Mouse (Mus musculus): ENCODE results near the gene Fbn1.
A peak's percentile ranks its signal among the peaks of the same experiment; 100 is the strongest.

Fbn1 gene

GRCm38 (mm10) chr2:125452369-125453097 is 55.3 kb downstream of the Fbn1 start:
- peak; percentile 79 for DNase-seq

- peak; percentile 90 for DNase-seq
Observed at GRCm38 (mm10) chr2:125449361-125449760, 58.4 kb downstream of the Fbn1 start.

- DNase-seq, result peak; percentile 97
Observed at GRCm38 (mm10) chr2:125448881-125449280, 58.9 kb downstream of the Fbn1 start.

GRCm38 (mm10) chr2:125447274-125447898 is 60.4 kb downstream of the Fbn1 start:
- DNase-seq, result peak; percentile 70

- DNase-seq, result peak; percentile 91
Observed at GRCm38 (mm10) chr2:125438381-125438780, 69.4 kb downstream of the Fbn1 start.

GRCm38 (mm10) chr2:125436240-125436639 is 71.6 kb downstream of the Fbn1 start:
- DNase-seq, result peak; percentile 78

GRCm38 (mm10) chr2:125433524-125433923 is 74.3 kb downstream of the Fbn1 start:
- DNase-seq, result peak; percentile 88

- DNase-seq, result peak; percentile 64
Observed at GRCm38 (mm10) chr2:125431491-125431890, 76.3 kb downstream of the Fbn1 start.

GRCm38 (mm10) chr2:125428811-125429438 is 78.9 kb downstream of the Fbn1 start:
- peak; percentile 94 for DNase-seq

GRCm38 (mm10) chr2:125420604-125421003 is 87.2 kb downstream of the Fbn1 start:
- peak; percentile 74 for DNase-seq

GRCm38 (mm10) chr2:125419681-125420080 is 88.1 kb downstream of the Fbn1 start:
- peak; percentile 92 for DNase-seq

- DNase-seq, result peak; percentile 93
Observed at GRCm38 (mm10) chr2:125418546-125418945, 89.2 kb downstream of the Fbn1 start.

- DNase-seq, result peak; percentile 78
Observed at GRCm38 (mm10) chr2:125416541-125417245, 91.1 kb downstream of the Fbn1 start.

GRCm38 (mm10) chr2:125412351-125412750 is 95.4 kb downstream of the Fbn1 start:
- peak; percentile 94 for DNase-seq

GRCm38 (mm10) chr2:125411777-125412176 is 96.0 kb downstream of the Fbn1 start:
- peak; percentile 98 for DNase-seq

- peak; percentile 91 for DNase-seq
Observed at GRCm38 (mm10) chr2:125404509-125405105, 103.2 kb downstream of the Fbn1 start.

GRCm38 (mm10) chr2:125402276-125402675 is 105.5 kb downstream of the Fbn1 start:
- peak; percentile 27 for DNase-seq

GRCm38 (mm10) chr2:125400121-125400520 is 107.7 kb downstream of the Fbn1 start:
- DNase-seq, result peak; percentile 71

- peak; percentile 80 for DNase-seq
Observed at GRCm38 (mm10) chr2:125397796-125398195, 110.0 kb downstream of the Fbn1 start.

GRCm38 (mm10) chr2:125394428-125395101 is 113.2 kb downstream of the Fbn1 start:
- peak; percentile 83 for DNase-seq

- peak; percentile 12 for DNase-seq
Observed at GRCm38 (mm10) chr2:125391582-125391981, 116.2 kb downstream of the Fbn1 start.

- DNase-seq, result peak; percentile 96
Observed at GRCm38 (mm10) chr2:125389796-125390195, 118.0 kb downstream of the Fbn1 start.
